Comparison of ENCODE assay signal across 7 mouse cellular contexts in genomic region chr15:78205192-78205591, GRCm38 (mm10). TPM values are rescaled to one million over a fixed set of nuclear protein-coding genes. Genes with fewer than 3 reads are reported as not detected.
A peak's percentile ranks its signal among the peaks of the same experiment; 100 is the strongest.
DNase-seq lines count a peak whose midpoint lies in the region; ATAC-seq lines count a peak whose summit lies in the region.

No protein-coding gene starts in this region.

- H3K9ac ChIP-seq in kidney, embryonic 15.5 days, result no peak overlapping the region

- no peak overlapping the region for H3K4me3 ChIP-seq in kidney, embryonic 15.5 days (replicated peaks)

- no peak overlapping the region for H3K4me2 ChIP-seq in kidney, embryonic 15.5 days

- H3K4me1 ChIP-seq in kidney, embryonic 15.5 days, result peaks cover 8% of the 10 kb centered on the region

- no peak for ATAC-seq in kidney, embryonic 15.5 days (replicated peaks; ENCODE audit: low FRiP score)
- ATAC-seq in granulocyte monocyte progenitor cell, adult 5-6 weeks (replicated peaks; ENCODE audit: poor library complexity, severe bottlenecking), result no peak; the same call in 1 of the 2 replicates

- 0 out of 2 replicates have a peak, but pooled peaks cover 3% of the 10 kb centered on the region for H3K9me3 ChIP-seq in kidney, embryonic 15.5 days (replicated peaks)

- H3K36me3 ChIP-seq in kidney, embryonic 15.5 days, result no peaks in the 10 kb centered on the region

- H3K27ac ChIP-seq in kidney, embryonic 15.5 days, result no peak overlapping the region

- peak; percentile 19 for DNase-seq in kidney, adult 11 months
- DNase-seq in 3134 (ENCODE audit: extremely low read depth, insufficient read length, low spot score), result peak; percentile 58
- peak; percentile 65 for DNase-seq in MN1 (ENCODE audit: low spot score)
- peak; percentile 73 for DNase-seq in gastrocnemius, postnatal 10 days
- peak; percentile 21 for DNase-seq in lung, postnatal 14 days

- peaks cover 51% of the 10 kb centered on the region for H3K27me3 ChIP-seq in kidney, embryonic 15.5 days

- 39% methylated on average over 3 of the region's 3 CpGs for WGBS in kidney, embryonic 15.5 days

RNA-seq across cellular contexts. Expression of gene Pvalb, which starts 1.0 kb away (rescaled TPM):
- not detected in 2 replicates for polyA plus RNA-seq in kidney, embryonic 15.5 days (2015; fragmentation: Nextera tagmentation; extraction: Ambion mirVana)
- total RNA-seq in gastrocnemius, postnatal 10 days (2021), result over 10,000 TPM; 11,172 to 13,407 TPM
- not detected in 2 replicates for total RNA-seq in granulocyte monocyte progenitor cell, adult 5-6 weeks (2014; fragmentation: Nextera tagmentation)
- not detected in 2 replicates for total RNA-seq in granulocyte monocyte progenitor cell, adult 5-6 weeks (2017)

RNA-seq across cellular contexts. Expression of gene Ift27, which starts 31.3 kb away (rescaled TPM):
- polyA plus RNA-seq in kidney, embryonic 15.5 days (2015; fragmentation: Nextera tagmentation; extraction: Ambion mirVana), result 88.8 and 90.2 TPM in 2 replicates
- total RNA-seq in gastrocnemius, postnatal 10 days (2021), result 10 to 100 TPM; 50.9 to 53.5 TPM
- total RNA-seq in granulocyte monocyte progenitor cell, adult 5-6 weeks (2014; fragmentation: Nextera tagmentation), result 53.3 and 75.4 TPM in 2 replicates
- total RNA-seq in granulocyte monocyte progenitor cell, adult 5-6 weeks (2017), result 10.8 and 16.3 TPM in 2 replicates

RNA-seq across cellular contexts. Expression of gene Ncf4, which starts 39.4 kb away (rescaled TPM):
- 3.5 and 4.0 TPM in 2 replicates for polyA plus RNA-seq in kidney, embryonic 15.5 days (2015; fragmentation: Nextera tagmentation; extraction: Ambion mirVana)
- 1 to 10 TPM in 1 of 2 experiments, under 1 TPM in 1; 0.96 to 2.1 TPM for total RNA-seq in gastrocnemius, postnatal 10 days (2021)
- 122 and 173 TPM in 2 replicates for total RNA-seq in granulocyte monocyte progenitor cell, adult 5-6 weeks (2014; fragmentation: Nextera tagmentation)
- 73.5 and 77.6 TPM in 2 replicates for total RNA-seq in granulocyte monocyte progenitor cell, adult 5-6 weeks (2017)

Comparison
In these comparisons a context has a peak if more than half of its experiments do, and no peak if none do; other contexts are left out.
1. DNase-seq: peak in every context shown above with its lines; median percentile 73 in gastrocnemius, postnatal 10 days; 65 in MN1; 58 in 3134; 21 in lung, postnatal 14 days; 19 in kidney, adult 11 months.
2. RNA of gene Pvalb, which starts 1.0 kb away (total RNA-seq): 11,172 to 13,407 TPM in gastrocnemius, postnatal 10 days; not detected in granulocyte monocyte progenitor cell, adult 5-6 weeks; every median in the first group is over 1,000 times any median in the second.
3. RNA of gene Ncf4, which starts 39.4 kb away (total RNA-seq): 73.5 to 173 TPM in granulocyte monocyte progenitor cell, adult 5-6 weeks; 0.96 to 2.1 TPM in gastrocnemius, postnatal 10 days; every median in the first group is over 10 times any median in the second.